Mouse (Mus musculus): ENCODE results near the gene Zfp276. TPM values are rescaled to one million over a fixed set of nuclear protein-coding genes. Genes with fewer than 3 reads are reported as not detected.
"Not testable (repeated sequence)": the region's sequence is repeated elsewhere in the genome, so short reads cannot be mapped to it uniquely, and the experiment has no call there.

Zfp276 gene
- 10 to 100 TPM; 14.4 to 14.8 TPM for total RNA-seq (2021)

- peak; percentile 92 for DNase-seq
These were observed at the start of gene Zfp276, which contains the start of gene Vps9d1 for GRCm38 (mm10) chr8:123254099-123254885. Zfp276 (plus strand) TSS chr8:123254195. Vps9d1 (minus strand) TSS chr8:123254348.

DNA sequence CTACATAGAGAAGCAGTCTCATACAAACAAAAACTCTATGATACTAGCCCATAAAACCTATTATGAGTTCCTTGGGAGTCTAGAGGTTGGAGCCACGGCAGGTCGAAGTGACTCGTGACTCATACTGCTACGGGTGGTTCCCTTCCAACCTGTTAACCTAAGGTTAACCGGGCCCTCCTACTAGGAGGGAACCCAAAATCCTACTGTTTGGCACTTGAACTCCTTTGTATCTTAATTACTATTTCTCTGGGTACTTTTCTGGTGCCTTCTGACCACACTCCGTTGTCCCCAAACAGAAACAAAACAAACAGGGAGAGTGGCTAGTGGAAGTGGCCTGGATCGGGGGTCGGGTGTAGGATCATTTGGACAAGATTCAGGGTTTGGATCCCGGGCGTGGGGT is 42.1 kb upstream of the Zfp276 start:
- DNase-seq: no peak

- peak; percentile 91 for DNase-seq
These were observed 41.5 kb upstream of the Zfp276 start, which contains the start of the genes Chmp1a and Spata33 for GRCm38 (mm10) chr8:123212321-123213117. Chmp1a (minus strand) TSS chr8:123212763. Spata33 (plus strand) TSS chr8:123212832.

DNA sequence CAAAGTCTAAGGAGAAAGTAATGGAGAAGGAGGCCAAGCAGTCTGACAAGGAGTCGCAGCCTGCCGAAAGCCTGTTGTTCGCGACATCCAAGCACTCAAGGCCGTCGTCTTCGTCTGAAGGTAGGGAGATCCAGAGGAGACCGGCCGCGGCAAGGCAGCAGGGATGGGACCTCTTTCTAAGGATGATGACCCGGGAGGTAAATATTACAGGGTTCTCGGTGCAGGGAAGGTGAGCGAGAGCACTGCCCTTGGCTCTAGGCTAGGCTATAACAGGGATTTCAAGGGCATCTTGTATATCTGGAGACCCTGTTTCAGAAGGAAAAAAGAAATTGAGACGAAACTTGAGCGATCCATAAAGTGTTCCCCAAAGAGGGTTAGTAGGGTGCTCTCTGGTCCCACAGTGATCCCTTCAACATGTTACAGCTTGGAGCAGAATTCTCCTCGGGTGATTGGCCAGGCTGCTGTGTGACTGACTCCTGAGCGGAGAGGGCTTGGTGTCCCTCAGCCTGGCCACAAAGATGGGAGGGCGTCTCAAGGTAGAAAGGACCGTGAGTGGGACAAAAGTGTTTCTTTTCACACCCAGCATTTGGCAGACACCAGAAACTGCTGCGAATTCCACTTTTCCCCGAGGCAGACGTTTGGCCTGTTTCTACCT is 40.8 kb upstream of the Zfp276 start:
- DNase-seq: no peak

GRCm38 (mm10) chr8:123215430-123215829 is 38.6 kb upstream of the Zfp276 start:
- peak; percentile 48 for DNase-seq

DNA sequence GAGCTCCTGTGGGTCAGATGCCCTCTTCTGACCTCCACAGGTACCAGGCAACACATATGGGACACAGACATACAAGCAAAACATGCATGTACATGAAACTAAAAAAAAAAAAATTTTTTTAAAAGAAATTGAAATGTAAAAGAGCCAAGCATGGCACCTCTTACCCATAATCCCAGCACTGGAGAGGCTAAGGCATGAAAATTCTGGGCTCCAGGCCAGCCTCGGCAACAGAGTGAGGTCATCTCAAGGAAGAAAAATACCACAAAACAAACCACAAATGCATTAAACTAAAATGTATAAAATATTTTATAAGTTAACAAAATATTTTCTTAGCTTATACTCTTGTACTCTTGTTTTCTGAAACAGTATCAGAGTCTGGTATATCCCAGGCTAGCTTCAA is 33.1 kb upstream of the Zfp276 start:
- DNase-seq: no peak

GRCm38 (mm10) chr8:123224278-123225266 is 29.4 kb upstream of the Zfp276 start, which contains the start of gene Cdk10:
Cdk10 (plus strand) TSS chr8:123224842.
- DNase-seq: peak; percentile 94

GRCm38 (mm10) chr8:123228416-123228815 is 25.6 kb upstream of the Zfp276 start:
- no peak for DNase-seq

GRCm38 (mm10) chr8:123230326-123230725 is 23.7 kb upstream of the Zfp276 start:
- DNase-seq: not testable (repeated sequence)

- peak; percentile 47 for DNase-seq
These were observed 22.3 kb upstream of the Zfp276 start for GRCm38 (mm10) chr8:123231742-123232141.

DNA sequence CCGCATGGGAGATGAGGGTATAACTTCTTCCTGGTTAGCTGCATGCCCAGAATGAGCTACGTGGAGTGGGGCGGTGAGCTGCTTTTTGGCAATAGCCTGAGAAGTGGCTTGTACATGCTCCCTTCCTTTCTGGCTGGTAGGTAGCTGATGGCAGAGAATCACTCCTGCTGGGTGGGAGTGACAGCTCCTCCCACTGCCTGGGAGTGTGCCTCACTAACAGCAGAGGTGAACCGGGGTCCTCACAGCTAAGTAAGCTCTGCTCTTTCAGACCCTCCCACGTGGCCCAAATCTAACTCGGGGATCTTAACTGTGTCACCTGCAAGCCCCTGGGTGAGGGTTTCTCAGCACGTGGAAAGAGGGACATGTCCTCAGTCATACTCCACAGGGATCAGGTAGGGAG is 21.4 kb upstream of the Zfp276 start:
- no peak for DNase-seq

DNA sequence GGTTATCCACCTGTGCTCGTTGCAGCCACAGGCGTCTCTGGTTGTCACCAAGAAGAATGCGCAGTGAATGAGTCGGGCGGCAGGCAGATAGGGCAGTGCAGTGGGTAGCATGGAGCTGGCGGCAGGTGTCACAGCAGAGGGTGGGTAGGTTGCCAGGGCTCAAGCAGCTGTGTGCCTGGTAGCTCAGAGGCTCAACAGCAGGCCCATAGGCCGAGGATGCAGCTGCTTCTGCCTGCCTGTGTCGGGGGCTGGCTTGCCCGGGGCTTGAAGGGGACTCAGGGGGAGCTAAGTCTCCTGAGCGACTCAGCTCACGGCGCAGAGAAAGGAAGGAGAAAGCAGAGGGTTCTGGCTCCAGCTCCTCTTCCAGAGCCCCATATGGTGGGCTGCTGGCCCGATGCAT is 20.7 kb upstream of the Zfp276 start:
- DNase-seq: no peak

GRCm38 (mm10) chr8:123233760-123234159 is 20.2 kb upstream of the Zfp276 start:
- DNase-seq: no peak

DNA sequence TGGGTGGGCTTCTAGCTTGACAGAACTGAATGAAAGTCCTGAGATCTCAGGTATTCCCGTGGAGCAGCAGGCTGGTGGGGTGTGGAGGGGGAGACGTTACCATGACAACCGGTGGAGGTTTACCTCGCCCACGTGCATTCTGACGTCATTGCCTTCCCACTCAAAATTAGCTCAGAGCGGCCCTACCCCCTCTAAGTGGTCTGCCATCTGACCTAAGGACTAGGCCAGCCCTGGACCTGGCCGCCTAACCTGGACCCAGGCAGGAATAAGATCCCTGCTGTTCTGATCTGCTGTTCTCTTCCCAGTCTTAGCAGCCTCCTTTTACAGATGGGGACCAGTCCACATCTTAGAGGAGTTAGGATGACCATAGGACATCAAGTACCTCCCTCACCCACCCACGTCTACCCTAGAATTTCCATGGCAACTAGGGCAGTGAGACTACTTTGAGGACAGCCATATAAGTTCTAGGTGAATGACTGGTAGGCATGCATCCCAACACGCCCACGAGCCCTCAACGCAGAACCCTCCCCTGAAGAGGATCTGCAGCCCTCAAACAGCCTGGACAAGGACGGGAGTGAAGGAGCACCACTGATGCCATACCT is 19.0 kb upstream of the Zfp276 start:
- DNase-seq: no peak

- DNase-seq: peak; percentile 85
These were observed 18.2 kb upstream of the Zfp276 start, which contains the start of gene Spata2l for GRCm38 (mm10) chr8:123235520-123236497. Spata2l (minus strand) TSS chr8:123236233.

DNA sequence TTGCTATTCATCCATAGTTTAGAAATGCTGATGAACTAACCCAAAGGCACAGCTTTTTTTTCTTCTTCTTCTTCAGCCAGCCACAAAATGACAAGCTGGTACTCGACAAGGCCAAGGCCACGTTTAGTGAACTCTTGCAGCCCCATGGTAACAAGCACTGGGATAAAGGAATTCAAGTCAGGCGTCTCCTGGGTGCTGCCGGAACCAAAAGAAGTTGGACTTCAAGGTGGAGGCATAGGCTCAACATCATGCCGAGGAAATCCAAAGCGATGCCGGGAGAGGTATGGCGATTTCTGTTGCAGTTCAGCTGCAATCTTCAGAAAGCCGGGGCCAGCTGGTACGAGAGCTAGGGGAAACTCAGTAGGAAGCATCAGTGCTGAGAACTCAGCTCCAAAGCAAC is 14.6 kb upstream of the Zfp276 start:
- no peak for DNase-seq

DNA sequence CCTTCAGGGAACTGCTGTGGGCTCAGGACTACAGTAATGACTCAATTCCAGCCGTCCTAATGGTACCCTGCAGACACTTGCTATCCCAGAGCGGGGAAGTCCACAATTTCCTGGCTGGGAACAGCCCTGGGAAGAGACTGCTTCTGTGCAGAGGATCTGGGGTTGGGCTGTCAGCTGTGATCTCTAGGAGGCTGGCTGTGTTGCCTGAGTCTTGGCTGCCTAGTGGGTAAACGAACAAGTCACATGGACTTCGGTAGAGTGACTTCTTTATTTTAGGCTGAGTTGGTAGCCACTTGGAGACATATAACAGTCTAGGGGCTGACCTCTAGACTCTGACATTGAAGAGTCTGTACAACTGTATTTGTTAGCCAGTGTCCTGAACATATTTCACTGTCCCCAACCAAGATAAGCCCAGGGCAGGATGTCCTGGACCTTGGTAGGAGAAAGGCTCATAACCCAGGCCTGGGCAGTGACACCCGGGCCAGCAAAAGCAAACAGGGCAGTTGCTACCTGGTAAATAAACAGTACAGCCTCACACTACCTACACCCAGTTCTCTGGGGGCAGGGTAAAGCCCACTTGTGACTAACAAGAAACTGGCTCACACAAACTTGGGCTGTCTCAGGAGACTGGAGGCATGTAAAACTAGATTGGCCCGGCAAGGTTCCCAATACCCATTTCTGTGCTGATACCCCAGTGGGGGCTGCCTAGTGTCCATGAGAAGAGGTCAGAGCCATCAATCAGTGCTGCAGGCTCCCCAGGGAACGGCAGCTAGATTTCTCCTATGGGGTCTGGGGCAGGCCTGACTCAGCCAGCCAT is 11.7 kb upstream of the Zfp276 start:
- DNase-seq: no peak

GRCm38 (mm10) chr8:123243053-123243452 is 10.9 kb upstream of the Zfp276 start:
- DNase-seq: no peak

DNA sequence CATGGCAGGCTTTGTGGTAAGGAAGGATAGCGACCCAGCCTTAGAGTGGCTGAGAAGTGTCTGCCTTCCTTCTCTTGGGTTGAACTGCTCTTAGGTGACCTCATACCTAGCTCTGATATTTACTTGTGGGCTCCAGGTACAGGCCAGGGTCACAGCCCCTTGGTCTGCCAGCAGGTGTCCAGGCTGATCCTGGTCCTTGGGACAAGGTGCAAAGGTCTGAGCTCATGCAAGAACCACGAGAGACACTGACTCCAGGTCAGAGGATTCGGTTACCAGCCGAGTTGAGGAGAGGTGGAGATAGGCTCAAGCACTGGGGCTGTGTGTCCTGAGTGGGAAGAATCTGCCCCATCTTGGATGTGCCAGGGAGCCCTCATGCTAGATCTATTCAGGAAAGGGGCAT is 9.6 kb upstream of the Zfp276 start:
- DNase-seq: no peak

Measured in heart, postnatal 4 days (tissue).